Mouse (Mus musculus) layer of hippocampus, adult 18-20 months (tissue): ENCODE data around the gene Abcg4. TPM values are rescaled to one million over a fixed set of nuclear protein-coding genes. Genes with fewer than 3 reads are reported as not detected.

Experiments
- DNase-seq, 2 experiments: peaks; one replicate each; pipeline ENCODE4 v3.0.0; 2022; ENCODE audit warnings: low spot score in 2 of 2
- total RNA-seq, 2 experiments: library from RNA; stranded (reverse); gene quantifications; 2 replicates each; pipeline ENCODE4 v1.2.3; 2021

The Abcg4 gene
- total RNA-seq, 2 experiments from 2014 or later, result 65.5 to 74.6 TPM

- no peak for DNase-seq
These were observed 2.1 kb downstream of the Abcg4 start for GRCm38 (mm10) chr9:44286256-44286850.

GRCm38 (mm10) chr9:44283183-44283582, 5.2 kb downstream of the Abcg4 start:
- peak in 1 of 2 experiments; percentile 51 for DNase-seq

GRCm38 (mm10) chr9:44269973-44270372, 18.4 kb downstream of the Abcg4 start:
- DNase-seq, result no peak

- peak in 1 of 2 experiments; percentile 30 for DNase-seq
These were observed 19.3 kb downstream of the Abcg4 start for GRCm38 (mm10) chr9:44269077-44269476.

- no peak for DNase-seq
These were observed 20.0 kb downstream of the Abcg4 start, which contains the start of gene Nlrx1 for GRCm38 (mm10) chr9:44268432-44268831. Gene Nlrx1, minus strand, starts transcription at chr9:44268599.

GRCm38 (mm10) chr9:44268027-44268360, 20.4 kb downstream of the Abcg4 start:
- DNase-seq, result peak; percentile 61 to 80

- DNase-seq, result peak in 1 of 2 experiments; percentile 24
These were observed 20.9 kb downstream of the Abcg4 start for GRCm38 (mm10) chr9:44267319-44268026.

- DNase-seq, result peak; percentile 45 to 68
These were observed 21.8 kb downstream of the Abcg4 start for GRCm38 (mm10) chr9:44266478-44267226.

- DNase-seq, result no peak
These were observed 27.0 kb downstream of the Abcg4 start for GRCm38 (mm10) chr9:44261388-44261787.

- DNase-seq, result no peak
These were observed 29.4 kb downstream of the Abcg4 start for GRCm38 (mm10) chr9:44259014-44259413.

- no peak for DNase-seq
These were observed 32.2 kb downstream of the Abcg4 start for GRCm38 (mm10) chr9:44256213-44256612.

GRCm38 (mm10) chr9:44255136-44255521, 33.3 kb downstream of the Abcg4 start:
- DNase-seq, result no peak

- peak in 1 of 2 experiments; percentile 50 for DNase-seq
These were observed 33.8 kb downstream of the Abcg4 start for GRCm38 (mm10) chr9:44254508-44255135.

GRCm38 (mm10) chr9:44253441-44253840, 35.0 kb downstream of the Abcg4 start:
- DNase-seq, result no peak

- no peak for DNase-seq
These were observed 37.1 kb downstream of the Abcg4 start, which contains the start of gene Pdzd3 for GRCm38 (mm10) chr9:44251314-44251713. Gene Pdzd3, minus strand, starts transcription at chr9:44251471.

GRCm38 (mm10) chr9:44250445-44250844, 38.0 kb downstream of the Abcg4 start:
- DNase-seq, result peak; percentile 46 to 68

- DNase-seq, result peak; percentile 57 to 79
These were observed 39.0 kb downstream of the Abcg4 start for GRCm38 (mm10) chr9:44249181-44250146.

GRCm38 (mm10) chr9:44247907-44248306, 40.5 kb downstream of the Abcg4 start:
- no peak for DNase-seq

GRCm38 (mm10) chr9:44243621-44244020, 44.8 kb downstream of the Abcg4 start:
- no peak for DNase-seq

- no peak for DNase-seq
These were observed 47.0 kb downstream of the Abcg4 start for GRCm38 (mm10) chr9:44241418-44241817.
